Mouse (Mus musculus): Measurements from ENCODE around the gene Vmn1r228. TPM values are rescaled to one million over a fixed set of nuclear protein-coding genes. Genes with fewer than 3 reads are reported as not detected.

Gene Vmn1r228
- polyA plus RNA-seq (2015; fragmentation: Nextera tagmentation; extraction: Ambion mirVana) = not detected in 2 replicates

DNA sequence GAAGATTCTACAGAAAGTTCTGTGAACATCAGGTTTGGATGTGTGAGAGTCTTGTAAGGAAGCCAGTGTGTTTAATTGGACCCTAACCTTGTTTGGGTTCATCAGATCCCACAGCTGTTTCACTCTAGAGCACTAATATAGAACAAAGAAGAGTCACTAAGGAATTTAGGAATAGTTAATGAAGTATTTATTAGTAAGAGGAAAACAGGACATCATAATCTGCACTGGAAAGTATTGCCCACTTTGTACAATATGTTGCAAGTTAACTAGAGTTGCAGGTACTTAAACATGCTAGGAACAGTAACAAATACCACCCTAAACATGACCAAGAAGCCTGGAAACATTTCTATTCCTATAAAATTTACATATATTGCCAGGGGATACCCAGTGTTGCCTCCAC is at the start of gene Vmn1r228:
Vmn1r228 (minus strand) TSS at position 101 of the 400 bp plus-strand sequence.
- no peak within 1 kb of the TSS for H3K4me2 ChIP-seq (replicated peaks; ENCODE audit: low read depth)
- ATAC-seq = no peak
- no peak for TF ChIP-seq CTCF (IDR thresholded peaks at IDR 0.05; ENCODE audit: low read depth)
- no peak within 1 kb of the TSS for H3K4me3 ChIP-seq (ENCODE audit: low read depth, low read length)
- no peaks in the 10 kb centered on the region for H3K9me3 ChIP-seq (ENCODE audit: control insufficient read depth)
- H3K9ac ChIP-seq (ENCODE audit: low read depth, low read length) = no peak within 1 kb of the TSS
- no peak within 1 kb of the TSS for H3K27ac ChIP-seq (ENCODE audit: low read depth, low read length)
- no peaks in the 10 kb centered on the region for H3K36me3 ChIP-seq (ENCODE audit: control insufficient read depth, insufficient read depth)
- H3K4me1 ChIP-seq (replicated peaks; ENCODE audit: control insufficient read depth, insufficient read depth, low read length) = no peaks in the 10 kb centered on the region
- no peaks in the 10 kb centered on the region for H3K27me3 ChIP-seq (replicated peaks; ENCODE audit: control insufficient read depth, insufficient read depth, low read length)

GRCm38 (mm10) chr17:20811255-20811654 is 25.3 kb upstream of the Vmn1r228 start, which contains the start of gene Vmn1r229:
Gene Vmn1r229 (plus strand): TSS chr17:20811555.
- no peak for ATAC-seq
- Histone ChIP-seq H3K27me3 (replicated peaks; ENCODE audit: control insufficient read depth, insufficient read depth, low read length) (no peaks in the 10 kb centered on the region), H3K4me3 (ENCODE audit: low read depth, low read length) (no peak within 1 kb of the TSS), H3K27ac (ENCODE audit: low read depth, low read length) (no peak within 1 kb of the TSS), H3K4me2 (replicated peaks; ENCODE audit: low read depth) (no peak within 1 kb of the TSS), H3K36me3 (ENCODE audit: control insufficient read depth, insufficient read depth) (no peaks in the 10 kb centered on the region), H3K9me3 (ENCODE audit: control insufficient read depth) (no peaks in the 10 kb centered on the region), H3K9ac (ENCODE audit: low read depth, low read length) (no peak within 1 kb of the TSS), H3K4me1 (replicated peaks; ENCODE audit: control insufficient read depth, insufficient read depth, low read length) (no peaks in the 10 kb centered on the region)
- 56% methylated on average over 1 of the region's 1 CpGs for WGBS
- no peak for TF ChIP-seq CTCF (IDR thresholded peaks at IDR 0.05; ENCODE audit: low read depth)

DNA sequence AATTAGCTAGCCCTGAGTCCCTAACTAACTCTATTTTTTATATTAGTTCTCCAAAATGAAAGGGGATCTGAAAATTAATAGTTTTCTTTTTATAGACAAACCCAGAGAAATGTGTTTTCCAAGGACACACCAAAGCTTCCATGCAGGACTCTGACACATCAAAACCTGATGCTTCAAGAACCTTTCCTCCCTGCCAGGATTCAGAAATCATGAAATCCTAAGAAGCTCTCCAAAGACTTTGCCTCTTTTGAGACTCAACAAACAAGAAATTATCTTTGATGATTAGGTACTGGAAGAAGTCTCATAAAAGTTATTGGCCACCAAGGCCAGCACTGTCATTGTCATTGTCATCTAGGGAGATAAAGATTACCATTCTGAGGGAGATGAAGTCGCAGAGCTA is 56.4 kb downstream of the Vmn1r228 start, which contains the start of gene Vmn1r227:
Vmn1r227 (plus strand) TSS at position 301 of the 400 bp plus-strand sequence.
- Histone ChIP-seq H3K9ac (ENCODE audit: low read depth, low read length) (no peak within 1 kb of the TSS), H3K27ac (ENCODE audit: low read depth, low read length) (no peak within 1 kb of the TSS), H3K9me3 (ENCODE audit: control insufficient read depth) (0 out of 2 replicates have a peak, but pooled peaks cover 2% of the 10 kb centered on the region), H3K4me2 (replicated peaks; ENCODE audit: low read depth) (no peak within 1 kb of the TSS), H3K27me3 (replicated peaks; ENCODE audit: control insufficient read depth, insufficient read depth, low read length) (no peaks in the 10 kb centered on the region), H3K36me3 (ENCODE audit: control insufficient read depth, insufficient read depth) (no peaks in the 10 kb centered on the region), H3K4me3 (ENCODE audit: low read depth, low read length) (no peak within 1 kb of the TSS), H3K4me1 (replicated peaks; ENCODE audit: control insufficient read depth, insufficient read depth, low read length) (no peaks in the 10 kb centered on the region)
- no peak for TF ChIP-seq CTCF (IDR thresholded peaks at IDR 0.05; ENCODE audit: low read depth)
- 29% methylated on average over 1 of the region's 1 CpGs for WGBS
- no peak for ATAC-seq

Other genes with a start within 250 kb of the Vmn1r228 start
- not detected in 2 replicates for gene Vmn2r109, start 221.4 kb downstream of the Vmn1r228 start, polyA plus RNA-seq (2015; fragmentation: Nextera tagmentation; extraction: Ambion mirVana)
- not detected in 2 replicates for gene Vmn2r110, start 189.7 kb downstream of the Vmn1r228 start, polyA plus RNA-seq (2015; fragmentation: Nextera tagmentation; extraction: Ambion mirVana)
- gene Fpr-rs3, start 161.3 kb downstream of the Vmn1r228 start, polyA plus RNA-seq (2015; fragmentation: Nextera tagmentation; extraction: Ambion mirVana) = not detected in 2 replicates
- not detected in 2 replicates for gene Vmn1r226, start 103.3 kb downstream of the Vmn1r228 start, polyA plus RNA-seq (2015; fragmentation: Nextera tagmentation; extraction: Ambion mirVana)
- not detected in 2 replicates for gene Vmn1r227, start 56.3 kb downstream of the Vmn1r228 start, polyA plus RNA-seq (2015; fragmentation: Nextera tagmentation; extraction: Ambion mirVana)
- not detected in 2 replicates for gene Vmn1r229, start 25.4 kb upstream of the Vmn1r228 start, polyA plus RNA-seq (2015; fragmentation: Nextera tagmentation; extraction: Ambion mirVana)
- gene Vmn1r230, start 54.3 kb upstream of the Vmn1r228 start, polyA plus RNA-seq (2015; fragmentation: Nextera tagmentation; extraction: Ambion mirVana) = not detected in 2 replicates
- not detected in 2 replicates for gene Vmn1r231, start 118.9 kb upstream of the Vmn1r228 start, polyA plus RNA-seq (2015; fragmentation: Nextera tagmentation; extraction: Ambion mirVana)
- gene Vmn1r232, start 133.6 kb upstream of the Vmn1r228 start, polyA plus RNA-seq (2015; fragmentation: Nextera tagmentation; extraction: Ambion mirVana) = not detected in 2 replicates
- 172 and 178 TPM in 2 replicates for gene Ppp2r1a, start 159.2 kb upstream of the Vmn1r228 start, polyA plus RNA-seq (2015; fragmentation: Nextera tagmentation; extraction: Ambion mirVana)
- gene Vmn1r233, start 210.3 kb upstream of the Vmn1r228 start, polyA plus RNA-seq (2015; fragmentation: Nextera tagmentation; extraction: Ambion mirVana) = not detected in 2 replicates
- gene Zfp160, start 222.7 kb upstream of the Vmn1r228 start, polyA plus RNA-seq (2015; fragmentation: Nextera tagmentation; extraction: Ambion mirVana) = 5.8 and 7.9 TPM in 2 replicates

Data from intestine, postnatal 0 days (tissue).